Mouse (Mus musculus) liver, embryonic 14.5 days (tissue): Measurements from ENCODE around the gene Cebpz. TPM values are rescaled to one million over a fixed set of nuclear protein-coding genes. Genes with fewer than 3 reads are reported as not detected.

Experiments used
- ATAC-seq: fragments of 200-750 bp; cut with Nextera tagmentation; 2 replicates; pipeline ENCODE4 v1.8.0; 2017; ENCODE audit warnings: moderate number of reproducible peaks, mild to moderate bottlenecking, moderate library complexity; ENCODE audit not compliant: insufficient read depth
- DNase-seq, 3 experiments: peaks; one replicate each; pipeline ENCODE4 v3.0.0-alpha.2; 2012 to 2013; ENCODE audit warnings: low read depth in 3 of 3, low spot score in 3 of 3
- H3K27ac ChIP-seq: fragments of 300-500 bp; sonication (generic); 2 replicates; pipeline ENCODE4 v1.5.1; 2014; ENCODE audit warnings: moderate library complexity, mild to moderate bottlenecking, control low read depth, inconsistent platforms
- H3K27me3 ChIP-seq: fragments of 300-500 bp; sonication (generic); 2 replicates; pipeline ENCODE4 v1.6.1; 2014; ENCODE audit warnings: mild to moderate bottlenecking, low read length, moderate library complexity; ENCODE audit not compliant: control insufficient read depth, insufficient read depth
- H3K36me3 ChIP-seq: fragments of 300-500 bp; sonication (generic); replicated peaks from 2 replicates; pipeline ENCODE4 v1.6.1; 2014; ENCODE audit warnings: low read depth; ENCODE audit not compliant: control insufficient read depth, insufficient read depth
- H3K4me1 ChIP-seq, 2 experiments: fragments of 200-500 bp in 1 of 2; fragments of 300-500 bp in 1 of 2; sonication (generic) in 1 of 2; replicated peaks; 2 replicates each; pipeline ENCODE4 v1.6.1; 2012 to 2014; ENCODE audit warnings: antibody characterized with exemption in 1 of 2, inconsistent platforms in 1 of 2, low read length in 1 of 2; ENCODE audit not compliant: control insufficient read depth in 2 of 2, insufficient read depth in 2 of 2
- H3K4me2 ChIP-seq: fragments of 300-500 bp; sonication (generic); 2 replicates; pipeline ENCODE4 v1.6.1; 2014; ENCODE audit warnings: low read depth, mild to moderate bottlenecking, control low read depth, moderate library complexity
- H3K4me3 ChIP-seq, 2 experiments: fragments of 200-500 bp in 1 of 2; fragments of 300-500 bp in 1 of 2; sonication (generic) in 1 of 2; 2 replicates each; pipeline ENCODE4 v1.5.1; 2012 to 2014; ENCODE audit warnings: low read depth in 2 of 2, low read length in 2 of 2, mild to moderate bottlenecking in 2 of 2, control low read depth in 1 of 2, inconsistent platforms in 1 of 2, moderate library complexity in 1 of 2; ENCODE audit not compliant: insufficient read depth in 1 of 2
- H3K9ac ChIP-seq: fragments of 300-500 bp; sonication (generic); replicated peaks from 2 replicates; pipeline ENCODE4 v1.6.1; 2014; ENCODE audit warnings: mild to moderate bottlenecking, control low read depth, moderate library complexity
- H3K9me3 ChIP-seq: fragments of 300-500 bp; sonication (generic); 2 replicates; pipeline ENCODE4 v1.6.1; 2016; ENCODE audit warnings: low read length, mixed read lengths; ENCODE audit not compliant: control insufficient read depth
- CTCF ChIP-seq: IDR thresholded peaks from 2 replicates; pipeline ENCODE4 v1.5.1; 2016; ENCODE audit warnings: antibody characterized with exemption, low read depth, control low read depth
- EP300 ChIP-seq: IDR thresholded peaks from 2 replicates; pipeline ENCODE4 v1.6.1; 2016; ENCODE audit warnings: antibody characterized with exemption, low read depth
- WGBS: fragments of 180-500 bp; shearing (Covaris S2); extraction: QIAGEN DNeasy Blood & Tissue Kit; methylation state at CpG from one replicate; pipeline ENCODE4 v1.1.7; 2014; ENCODE audit not compliant: insufficient replicate concordance; 5-methylcytosine and 5-hydroxymethylcytosine counted together
- polyA plus RNA-seq, 2 experiments: library from polyadenylated mRNA; depleted of rRNA in 1 of 2; stranded (reverse) in 1 of 2; unstranded in 1 of 2; fragments of >200 nt; fragmentation: Nextera tagmentation in 1 of 2; extraction: Ambion mirVana in 1 of 2; gene quantifications; 2 replicates each; pipeline versions ENCODE4 v1.2.1 to v1.2.3; 2012 to 2014

The Cebpz gene
- polyA plus RNA-seq, 2 experiments: 9.3 to 26.5 TPM

- no peak overlapping the region for H3K27ac ChIP-seq
- H3K4me2 ChIP-seq: no peak overlapping the region
- no peak for TF ChIP-seq EP300
- no peak for TF ChIP-seq CTCF
- ATAC-seq (no peak), DNase-seq (no peak)
- H3K36me3 ChIP-seq: no peaks in the 10 kb centered on the region; the same call in 1 of the 2 replicates
- H3K9me3 ChIP-seq: no peaks in the 10 kb centered on the region
- H3K4me3 ChIP-seq: no peak overlapping the region
- H3K4me1 ChIP-seq: no peaks in the 10 kb centered on the region
- no peak overlapping the region for H3K9ac ChIP-seq
- 79% methylated on average over 1 of the region's 1 CpGs for WGBS
- H3K27me3 ChIP-seq: no peaks in the 10 kb centered on the region
Measured at GRCm38 (mm10) chr17:78964387-78964786, 27.5 kb upstream of the Cebpz start.

- TF ChIP-seq EP300 (no peak), CTCF (no peak)
- WGBS: 68% methylated on average over 6 of the region's 6 CpGs
- ATAC-seq (no peak), DNase-seq (no peak)
- Histone ChIP-seq H3K4me2 (no peak overlapping the region), H3K27ac (no peak overlapping the region), H3K9ac (no peak overlapping the region), H3K36me3 (no peaks in the 10 kb centered on the region; the same call in 1 of the 2 replicates), H3K27me3 (no peaks in the 10 kb centered on the region), H3K9me3 (no peaks in the 10 kb centered on the region), H3K4me3 (no peak overlapping the region), H3K4me1 (no peaks in the 10 kb centered on the region)
Measured at GRCm38 (mm10) chr17:78959473-78959872, 22.6 kb upstream of the Cebpz start.

GRCm38 (mm10) chr17:78953240-78953639 lies 16.4 kb upstream of the Cebpz start:
- Histone ChIP-seq H3K4me2 (no peak overlapping the region), H3K27me3 (no peaks in the 10 kb centered on the region), H3K27ac (no peak overlapping the region), H3K9me3 (no peaks in the 10 kb centered on the region), H3K4me3 (no peak overlapping the region), H3K9ac (no peak overlapping the region), H3K36me3 (peaks cover 3% of the 10 kb centered on the region), H3K4me1 (no peaks in the 10 kb centered on the region)
- TF ChIP-seq EP300 (no peak), CTCF (no peak)
- DNase-seq: no peak
- 67% methylated on average over 8 of the region's 8 CpGs for WGBS
- ATAC-seq: no peak

- no peak for TF ChIP-seq CTCF
- TF ChIP-seq EP300: no peak
- Histone ChIP-seq H3K4me1 (no peaks in the 10 kb centered on the region), H3K4me3 (no peak overlapping the region), H3K27me3 (no peaks in the 10 kb centered on the region), H3K9me3 (no peaks in the 10 kb centered on the region), H3K4me2 (no peak overlapping the region), H3K27ac (no peak overlapping the region), H3K36me3 (peaks cover 3% of the 10 kb centered on the region), H3K9ac (no peak overlapping the region)
- DNase-seq (no peak), ATAC-seq (no peak)
- WGBS: 77% methylated on average over 5 of the region's 5 CpGs
Measured at GRCm38 (mm10) chr17:78952070-78952469, 15.2 kb upstream of the Cebpz start.

GRCm38 (mm10) chr17:78951225-78951624 lies 14.4 kb upstream of the Cebpz start:
- Histone ChIP-seq H3K4me2 (no peak overlapping the region), H3K9me3 (no peaks in the 10 kb centered on the region), H3K9ac (no peak overlapping the region), H3K27ac (no peak overlapping the region), H3K4me1 (no peaks in the 10 kb centered on the region), H3K4me3 (no peak overlapping the region), H3K36me3 (peaks cover 7% of the 10 kb centered on the region), H3K27me3 (no peaks in the 10 kb centered on the region)
- TF ChIP-seq CTCF: no peak
- TF ChIP-seq EP300: no peak
- 71% methylated on average over 5 of the region's 5 CpGs for WGBS
- ATAC-seq: no peak
- no peak for DNase-seq
